Mouse (Mus musculus) forebrain, embryonic 14.5 days (tissue): ENCODE measurements around the gene Tmem209. TPM values are rescaled to one million over a fixed set of nuclear protein-coding genes. Genes with fewer than 3 reads are reported as not detected.

Source experiments
- ATAC-seq: fragments of 200-750 bp; cut with Nextera tagmentation; 2 replicates; pipeline ENCODE4 v1.8.0; 2017; ENCODE audit warnings: mild to moderate bottlenecking, moderate library complexity
- DNase-seq: peaks from one replicate; pipeline ENCODE4 v3.0.0-alpha.2; 2015; ENCODE audit warnings: low spot score
- H3K27ac ChIP-seq: fragments of 300-500 bp; sonication (generic); 2 replicates; pipeline ENCODE4 v1.5.1; 2014; ENCODE audit warnings: low read depth, mild to moderate bottlenecking, control low read depth, low read length, moderate library complexity
- H3K27me3 ChIP-seq: fragments of 300-500 bp; sonication (generic); replicated peaks from 2 replicates; pipeline ENCODE4 v1.6.1; 2014; ENCODE audit warnings: low read length, control low read depth, mixed read lengths; ENCODE audit not compliant: control insufficient read depth, insufficient read depth
- H3K36me3 ChIP-seq: fragments of 300-500 bp; sonication (generic); 2 replicates; pipeline ENCODE4 v1.6.1; 2014; ENCODE audit warnings: low read length, control low read depth; ENCODE audit not compliant: control insufficient read depth, insufficient read depth
- H3K4me1 ChIP-seq: fragments of 300-500 bp; sonication (generic); 2 replicates; pipeline ENCODE4 v1.6.1; 2014; ENCODE audit warnings: antibody characterized with exemption, low read length, control low read depth; ENCODE audit not compliant: control insufficient read depth, insufficient read depth
- H3K4me2 ChIP-seq: fragments of 300-500 bp; sonication (generic); 2 replicates; pipeline ENCODE4 v1.6.1; 2014; ENCODE audit warnings: mild to moderate bottlenecking, control low read depth, low read length
- H3K4me3 ChIP-seq: fragments of 300-500 bp; sonication (generic); 2 replicates; pipeline ENCODE4 v1.5.1; 2014; ENCODE audit warnings: low read depth, low read length, control low read depth
- H3K9ac ChIP-seq: fragments of 300-500 bp; sonication (generic); 2 replicates; pipeline ENCODE4 v1.6.1; 2014; ENCODE audit warnings: mild to moderate bottlenecking, low read length, control low read depth, moderate library complexity
- H3K9me3 ChIP-seq: fragments of 300-500 bp; sonication (generic); replicated peaks from 2 replicates; pipeline ENCODE4 v1.6.1; 2016; ENCODE audit warnings: low read length, control low read depth, mixed read lengths; ENCODE audit not compliant: control insufficient read depth
- WGBS: fragments of 180-500 bp; shearing (Covaris S2); extraction: QIAGEN DNeasy Blood & Tissue Kit; methylation state at CpG from one replicate; pipeline ENCODE4 v1.1.7; 2014; 5-methylcytosine and 5-hydroxymethylcytosine counted together
- polyA plus RNA-seq: library from polyadenylated mRNA; unstranded; fragments of >200 nt; fragmentation: Nextera tagmentation; extraction: Ambion mirVana; gene quantifications from 2 replicates; pipeline ENCODE4 v1.2.1, GENCODE M21; 2014

The Tmem209 gene
- polyA plus RNA-seq, 1 experiment from 2014 or later: 44.5 TPM

DNA sequence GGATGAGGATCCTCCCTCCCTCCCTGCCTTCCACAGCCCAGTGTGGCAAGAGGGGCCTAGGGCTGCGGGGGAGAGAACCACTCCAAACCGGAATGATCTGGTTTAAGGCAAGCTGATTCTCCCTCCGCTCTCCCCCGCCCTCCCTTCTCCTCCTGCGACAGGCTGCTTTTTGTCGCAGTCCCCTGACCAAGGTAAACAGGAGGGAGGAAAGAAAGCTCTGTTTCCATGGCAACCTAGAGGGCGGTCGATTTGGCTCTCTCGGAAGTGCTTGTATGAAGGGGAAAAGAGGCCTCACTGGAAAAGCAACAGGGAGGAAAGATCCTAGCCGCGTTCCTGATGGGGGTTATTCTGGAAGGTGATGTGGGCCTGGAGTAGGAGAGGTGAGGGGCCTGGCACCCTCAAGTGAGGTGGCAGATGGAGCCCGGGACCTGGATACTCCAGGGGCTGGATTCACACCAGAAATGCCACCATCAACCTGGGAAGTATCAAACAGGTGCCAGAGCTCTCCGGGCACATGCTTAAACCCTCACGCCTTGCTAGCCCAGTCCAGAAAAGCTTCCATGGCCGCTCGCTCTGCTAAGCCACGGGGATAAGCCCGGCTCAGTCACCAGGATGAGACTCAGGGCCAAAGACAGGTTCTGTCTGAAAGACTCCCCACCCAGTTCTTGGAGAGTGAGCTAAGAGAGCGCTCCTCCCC, 48.7 kb downstream of the Tmem209 start:
- H3K27me3 ChIP-seq: no peaks in the 10 kb centered on the region
- no peak overlapping the region for H3K4me3 ChIP-seq
- H3K36me3 ChIP-seq: no peaks in the 10 kb centered on the region
- ATAC-seq (peak; percentile 94), DNase-seq (peak; percentile 98)
- H3K9ac ChIP-seq: peak overlapping the region; percentile 62
- H3K9me3 ChIP-seq: no peaks in the 10 kb centered on the region
- 6% methylated on average over 16 of the region's 19 CpGs for WGBS
- H3K4me1 ChIP-seq: peaks cover 22% of the 10 kb centered on the region
- peak overlapping the region; percentile 59 for H3K4me2 ChIP-seq
- peak overlapping the region; percentile 93 for H3K27ac ChIP-seq

DNA sequence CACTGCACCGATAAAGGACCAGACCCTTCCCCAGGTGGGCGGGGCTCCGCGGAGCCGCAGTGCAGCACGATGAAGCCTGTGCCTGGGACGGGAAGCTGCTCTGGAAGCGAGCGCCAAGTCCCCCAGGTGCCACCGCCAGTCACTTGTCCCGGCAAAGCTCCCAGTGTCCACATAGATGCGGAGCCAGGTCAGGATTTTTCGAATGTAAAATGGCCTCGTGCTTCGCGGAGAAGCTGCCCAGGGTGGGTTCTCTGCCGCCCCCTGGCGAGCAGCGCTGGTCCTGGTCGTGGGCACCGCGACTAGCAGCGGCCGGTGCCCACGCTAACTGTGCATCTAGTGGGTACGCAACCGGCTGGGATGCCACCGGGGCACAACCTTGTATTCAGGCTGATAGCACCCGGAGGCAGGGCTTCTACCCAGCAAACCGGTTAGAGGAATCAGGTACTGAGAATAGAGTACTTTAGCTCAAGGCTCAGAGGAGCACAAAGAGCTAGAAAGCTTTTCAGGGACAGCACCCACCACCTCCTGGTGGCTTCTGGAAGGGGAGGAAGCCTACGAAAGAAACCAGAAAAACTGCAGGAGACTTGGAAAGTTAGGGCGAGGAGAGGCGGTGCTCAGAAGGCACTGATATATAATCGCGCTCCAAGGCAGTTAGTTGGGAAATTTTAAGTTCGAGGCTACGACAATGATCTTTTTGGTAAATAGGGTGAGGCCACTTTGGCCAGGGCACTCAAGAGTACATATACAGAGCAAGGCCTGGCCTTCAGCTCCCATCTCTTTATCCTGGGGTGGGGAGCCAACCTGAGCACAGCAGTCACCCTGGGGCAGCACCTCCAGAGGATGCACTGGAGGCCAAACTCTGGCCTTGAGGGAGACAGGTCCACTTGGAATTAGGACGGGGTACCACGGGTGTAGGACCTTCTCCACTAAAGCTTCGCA, 49.5 kb downstream of the Tmem209 start:
- Histone ChIP-seq H3K27me3 (no peaks in the 10 kb centered on the region), H3K4me2 (peak overlapping the region; percentile 59), H3K9ac (peak overlapping the region; percentile 62), H3K4me1 (peaks cover 22% of the 10 kb centered on the region), H3K36me3 (peaks cover 5% of the 10 kb centered on the region), H3K4me3 (peak overlapping the region; percentile 31), H3K27ac (peak overlapping the region; percentile 93), H3K9me3 (no peaks in the 10 kb centered on the region)
- peak; percentile 87 for DNase-seq
- peak; percentile 49 for ATAC-seq
- WGBS: 4% methylated on average over 40 of the region's 40 CpGs

DNA sequence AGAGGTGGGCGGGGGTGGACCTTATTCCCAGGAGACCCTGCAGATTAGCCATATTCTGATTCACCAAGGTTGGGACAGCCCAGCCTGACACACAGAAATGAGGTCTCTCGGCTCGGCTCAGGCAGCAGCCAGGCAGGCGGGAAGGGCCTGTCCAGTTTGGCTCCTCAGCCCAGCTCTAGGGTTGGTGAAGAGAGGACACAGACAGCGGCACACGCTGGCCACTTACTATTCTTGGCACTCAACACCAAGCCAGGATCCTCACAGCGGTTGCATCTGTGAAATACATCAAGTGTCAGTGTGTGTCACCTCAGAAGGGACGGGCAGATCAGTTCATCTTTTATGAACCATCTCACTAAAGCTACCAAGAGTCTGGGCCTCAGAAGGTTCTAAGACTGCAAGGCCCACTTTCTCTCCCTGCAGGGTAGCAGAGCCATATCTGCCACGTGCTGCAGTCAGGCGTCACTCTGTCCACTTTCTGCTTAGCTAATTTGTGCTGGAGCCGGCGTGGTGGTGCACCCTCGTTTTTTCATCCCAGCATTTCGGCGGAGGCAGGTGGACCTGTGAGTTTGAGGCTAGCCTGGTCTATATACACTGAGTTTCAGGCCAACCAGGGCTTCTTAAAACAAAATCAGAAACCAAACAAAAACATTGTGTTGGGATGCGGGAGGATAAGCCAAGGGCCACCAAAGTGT, 50.4 kb downstream of the Tmem209 start:
- no peak for DNase-seq
- WGBS: 75% methylated on average over 16 of the region's 16 CpGs
- Histone ChIP-seq H3K27me3 (no peaks in the 10 kb centered on the region), H3K4me2 (peak overlapping the region; percentile 59), H3K4me1 (peaks cover 22% of the 10 kb centered on the region), H3K4me3 (peak overlapping the region; percentile 31), H3K9ac (peak overlapping the region; percentile 62), H3K9me3 (no peaks in the 10 kb centered on the region), H3K36me3 (peaks cover 12% of the 10 kb centered on the region), H3K27ac (no peak overlapping the region)
- no peak for ATAC-seq

DNA sequence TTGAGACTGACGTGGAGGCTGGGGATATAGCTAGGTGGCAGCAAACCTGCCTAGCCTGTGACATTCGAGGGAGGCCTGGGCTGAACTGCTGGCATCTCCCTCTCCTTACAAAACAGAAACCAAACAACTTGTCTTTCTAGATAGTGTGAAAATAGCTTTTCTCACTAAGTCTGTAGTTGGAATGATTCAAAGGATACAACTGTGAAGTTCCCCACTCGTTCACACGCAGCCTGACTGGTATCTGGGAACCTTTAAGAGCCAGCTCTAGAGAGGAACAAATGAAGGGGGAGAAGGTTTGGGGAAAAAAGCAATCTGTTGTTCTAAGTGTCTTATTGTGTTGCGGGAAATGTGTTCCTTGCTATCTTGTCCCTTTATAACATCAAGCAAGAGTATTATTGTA, 51.0 kb downstream of the Tmem209 start:
- ATAC-seq: no peak
- H3K9me3 ChIP-seq: no peaks in the 10 kb centered on the region
- no peak overlapping the region for H3K4me2 ChIP-seq
- H3K9ac ChIP-seq: no peak overlapping the region
- H3K4me1 ChIP-seq: peaks cover 22% of the 10 kb centered on the region
- DNase-seq: no peak
- no peak overlapping the region for H3K27ac ChIP-seq
- peaks cover 18% of the 10 kb centered on the region for H3K36me3 ChIP-seq
- no peaks in the 10 kb centered on the region for H3K27me3 ChIP-seq
- H3K4me3 ChIP-seq: no peak overlapping the region
- 81% methylated on average over 5 of the region's 5 CpGs for WGBS

DNA sequence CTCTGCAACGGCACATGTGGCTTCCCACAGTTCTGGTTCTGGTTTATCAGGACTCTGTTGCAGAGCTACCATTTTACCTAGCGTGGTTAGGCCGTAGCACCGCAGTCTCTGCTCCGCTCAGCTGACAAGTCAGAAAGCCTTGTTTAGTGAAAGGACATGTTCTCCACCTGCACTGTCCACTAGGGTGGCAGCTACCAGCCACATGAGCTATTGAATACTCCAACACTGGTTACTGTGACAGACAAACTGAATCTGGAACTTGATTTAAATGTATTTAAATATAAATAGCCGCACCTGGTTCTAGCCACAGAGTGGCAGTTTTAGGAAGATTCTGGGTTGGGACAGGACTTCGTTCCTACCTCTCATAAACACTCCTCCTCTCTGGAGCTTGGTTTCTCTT, 52.6 kb downstream of the Tmem209 start:
- DNase-seq (no peak), ATAC-seq (no peak)
- H3K9ac ChIP-seq: no peak overlapping the region
- peaks cover 22% of the 10 kb centered on the region for H3K4me1 ChIP-seq
- no peaks in the 10 kb centered on the region for H3K27me3 ChIP-seq
- no peaks in the 10 kb centered on the region for H3K9me3 ChIP-seq
- no peak overlapping the region for H3K4me3 ChIP-seq
- H3K36me3 ChIP-seq: peaks cover 29% of the 10 kb centered on the region
- no peak overlapping the region for H3K4me2 ChIP-seq
- WGBS: 95% methylated on average over 7 of the region's 7 CpGs
- H3K27ac ChIP-seq: no peak overlapping the region

DNA sequence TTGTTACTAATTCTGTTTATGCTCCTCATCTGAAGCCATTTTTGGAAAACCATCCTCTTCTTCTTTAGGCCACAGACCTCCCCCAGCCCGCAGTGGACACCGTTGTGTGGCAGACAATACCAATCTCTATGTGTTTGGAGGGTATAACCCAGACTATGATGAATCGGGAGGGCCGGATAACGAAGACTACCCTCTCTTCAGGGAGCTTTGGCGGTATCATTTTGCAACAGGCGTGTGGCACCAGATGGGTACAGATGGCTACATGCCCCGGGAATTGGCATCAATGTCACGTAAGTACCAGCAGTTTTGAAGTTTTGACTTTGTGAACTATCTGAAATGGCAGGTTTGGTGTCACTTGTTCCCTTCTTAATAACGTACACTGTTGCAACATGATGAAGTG, 70.0 kb downstream of the Tmem209 start:
- WGBS: 87% methylated on average over 10 of the region's 10 CpGs
- H3K9ac ChIP-seq: no peak overlapping the region
- H3K36me3 ChIP-seq: peaks cover 35% of the 10 kb centered on the region

DNA sequence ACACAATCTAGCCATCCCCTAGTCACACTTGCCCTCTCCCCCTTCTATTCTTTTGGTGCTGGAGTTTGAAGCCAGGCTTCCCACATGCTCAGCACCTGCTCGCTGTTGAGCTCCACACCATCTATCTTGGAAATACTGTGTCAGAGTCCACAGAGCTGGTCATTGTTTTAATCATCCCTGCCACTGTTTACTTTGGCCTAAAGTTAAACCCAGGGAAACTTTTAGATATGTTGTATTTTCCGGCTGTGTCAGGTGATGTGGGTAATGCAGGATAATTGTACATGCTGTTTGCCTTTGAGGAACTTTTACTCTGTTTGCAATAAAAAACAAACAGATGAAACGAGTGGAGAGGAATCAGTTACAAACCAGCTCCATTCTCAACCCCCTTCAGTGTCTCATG, 72.5 kb downstream of the Tmem209 start:
- H3K27me3 ChIP-seq: no peaks in the 10 kb centered on the region
- H3K27ac ChIP-seq: no peak overlapping the region
- H3K4me3 ChIP-seq: no peak overlapping the region
- H3K9me3 ChIP-seq: no peaks in the 10 kb centered on the region
- no peak overlapping the region for H3K4me2 ChIP-seq
- DNase-seq: no peak
- H3K36me3 ChIP-seq: peaks cover 15% of the 10 kb centered on the region
- no peaks in the 10 kb centered on the region for H3K4me1 ChIP-seq
- 89% methylated on average over 3 of the region's 3 CpGs for WGBS
- ATAC-seq: no peak
- H3K9ac ChIP-seq: no peak overlapping the region

More for the DNA sequence above, 70.0 kb downstream of the Tmem209 start:
- DNase-seq: no peak
- no peaks in the 10 kb centered on the region for H3K27me3 ChIP-seq
- no peaks in the 10 kb centered on the region for H3K9me3 ChIP-seq
- H3K27ac ChIP-seq: no peak overlapping the region
- H3K4me2 ChIP-seq: no peak overlapping the region
- no peak for ATAC-seq
- H3K4me1 ChIP-seq: no peaks in the 10 kb centered on the region
- no peak overlapping the region for H3K4me3 ChIP-seq

DNA sequence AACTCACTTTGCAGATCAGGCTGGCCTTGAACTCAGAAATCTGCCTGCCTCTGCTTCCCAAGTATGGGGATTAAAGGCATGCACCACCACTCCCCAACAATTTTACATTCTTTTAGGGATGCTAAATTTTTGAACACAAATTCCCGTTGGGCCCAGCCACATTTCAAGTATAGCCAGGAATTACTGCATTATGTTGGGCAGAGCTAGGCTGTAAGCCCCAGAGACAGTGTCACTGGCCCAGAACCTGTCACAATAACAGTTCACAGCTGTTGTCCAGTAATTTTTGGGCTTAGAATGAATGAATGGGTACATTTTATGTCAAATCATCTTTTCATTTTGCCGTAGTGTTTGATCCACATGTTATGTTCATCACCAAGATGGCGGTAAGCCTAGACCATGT, 73.1 kb downstream of the Tmem209 start:
- WGBS: 95% methylated on average over 3 of the region's 3 CpGs
- no peak overlapping the region for H3K4me2 ChIP-seq
- ATAC-seq: no peak
- H3K27ac ChIP-seq: no peak overlapping the region
- no peaks in the 10 kb centered on the region for H3K9me3 ChIP-seq
- no peaks in the 10 kb centered on the region for H3K27me3 ChIP-seq
- no peak overlapping the region for H3K4me3 ChIP-seq
- H3K9ac ChIP-seq: no peak overlapping the region
- no peak for DNase-seq
- peaks cover 9% of the 10 kb centered on the region; the same call in 1 of the 2 replicates for H3K36me3 ChIP-seq
- H3K4me1 ChIP-seq: no peaks in the 10 kb centered on the region
